In the genomic region with DNA sequence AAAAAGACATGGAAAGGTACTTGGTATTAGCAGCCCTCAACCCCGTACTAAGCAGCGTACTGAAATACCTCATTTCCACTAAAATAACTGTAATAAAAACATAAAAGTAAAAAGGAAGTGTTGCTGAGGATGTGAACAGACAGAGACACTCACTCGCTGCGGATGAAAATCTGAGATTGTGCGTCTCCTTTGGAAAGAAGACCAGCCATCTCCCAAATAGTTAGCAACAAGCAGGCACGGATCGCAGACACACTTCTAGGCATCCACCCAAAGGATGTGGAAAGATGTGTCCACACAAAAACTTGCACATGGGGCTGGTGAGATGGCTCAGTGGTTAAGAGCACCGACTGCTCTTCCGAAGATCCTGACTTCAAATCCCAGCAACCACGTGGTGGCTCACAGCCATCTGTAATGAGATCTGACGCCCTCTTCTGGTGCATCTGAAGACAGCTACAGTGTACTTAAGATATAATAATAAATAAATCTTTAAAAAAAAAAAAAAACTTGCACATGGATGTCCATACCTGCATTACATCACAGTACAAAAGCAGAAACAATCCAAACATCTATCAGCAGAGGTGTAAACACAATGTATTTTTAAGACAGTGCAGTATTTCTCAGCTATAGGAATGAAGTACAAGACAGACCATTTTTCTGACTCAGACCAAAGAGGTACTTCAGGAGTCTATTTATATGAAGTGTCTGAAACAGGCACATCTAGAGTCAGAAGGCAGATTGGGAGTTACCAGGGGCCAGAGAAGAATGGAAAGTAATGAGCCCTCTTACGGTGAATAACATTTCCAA, we compare ENCODE assay signal across 16 mouse cellular contexts. TPM values are rescaled to one million over a fixed set of nuclear protein-coding genes. Genes with fewer than 3 reads are reported as not detected.
DNase-seq lines count a peak whose midpoint lies in the region; ATAC-seq and TF ChIP-seq lines count a peak whose summit lies in the region.
"Had no signal": no experiment of that assay in that cellular context is flagged by ENCODE, and none has a peak within 500 bp of the region (broad histone marks: within the 10 kb centered on the region; RNA-seq: fewer than 3 reads in every experiment).

No protein-coding gene starts in this region.

- H3K4me2 ChIP-seq in lung, embryonic 14.5 days: no peak overlapping the region
- no peak overlapping the region for H3K4me2 ChIP-seq in CH12.LX (ENCODE audit: insufficient read depth, low read depth, poor library complexity, severe bottlenecking)
- H3K4me2 ChIP-seq: heart, embryonic 13.5 days; limb, embryonic 13.5 days had no signal

- no peaks in the 10 kb centered on the region for H3K27me3 ChIP-seq in heart, embryonic 10.5 days (ENCODE audit: insufficient read depth, poor library complexity, severe bottlenecking)
- H3K27me3 ChIP-seq in lung, embryonic 14.5 days (ENCODE audit: insufficient read depth, low read length): no peaks in the 10 kb centered on the region
- H3K27me3 ChIP-seq in CH12.LX (replicated peaks): no peaks in the 10 kb centered on the region
- H3K27me3 ChIP-seq in limb, embryonic 10.5 days (ENCODE audit: low read depth, poor library complexity, severe bottlenecking): no peaks in the 10 kb centered on the region
- H3K27me3 ChIP-seq: heart, embryonic 13.5 days; limb, embryonic 13.5 days had no signal

- WGBS in heart, embryonic 10.5 days: 81% methylated on average over 12 of the region's 12 CpGs
- WGBS in lung, embryonic 14.5 days: 79% methylated on average over 12 of the region's 12 CpGs
- 82% methylated on average over 12 of the region's 12 CpGs for WGBS in limb, embryonic 10.5 days

- peak; percentile 56 for DNase-seq in heart, embryonic 10.5 days (ENCODE audit: low spot score)
- DNase-seq in heart, adult 8-10 months (ENCODE audit: low spot score): no peak
- no peak for DNase-seq in lung, embryonic 14.5 days
- DNase-seq in lung, postnatal 36 days: no peak
- DNase-seq in CH12.LX (ENCODE audit: extremely low read depth): no peak
- DNase-seq in limb, embryonic 10.5 days (ENCODE audit: low spot score): peak; percentile 26
- no peak for DNase-seq in urinary bladder, adult 2 months (ENCODE audit: low spot score)
- DNase-seq: adrenal gland, postnatal 25 days; cerebellum, adult 2 months; heart, postnatal 36 days; lung, postnatal 14 days; right cerebral cortex, postnatal 4 days; thymus, adult 18-20 months had no signal

- peaks cover 38% of the 10 kb centered on the region for H3K36me3 ChIP-seq in heart, embryonic 10.5 days
- H3K36me3 ChIP-seq in lung, embryonic 14.5 days (ENCODE audit: insufficient read depth): peaks cover 44% of the 10 kb centered on the region
- peaks cover 38 to 48% of the 10 kb centered on the region in 2 experiments for H3K36me3 ChIP-seq in CH12.LX (replicated peaks in 1 of 2; ENCODE audit: control insufficient read depth in 1 of 2, insufficient read depth in 1 of 2, low read length in 1 of 2)
- peaks cover 47% of the 10 kb centered on the region for H3K36me3 ChIP-seq in limb, embryonic 10.5 days

- no peak overlapping the region for H3K27ac ChIP-seq in heart, embryonic 10.5 days
- H3K27ac ChIP-seq in lung, embryonic 14.5 days (ENCODE audit: low read depth): no peak overlapping the region
- no peak overlapping the region for H3K27ac ChIP-seq in CH12.LX (ENCODE audit: insufficient read depth, low read depth)
- H3K27ac ChIP-seq in limb, embryonic 10.5 days: no peak overlapping the region
- H3K27ac ChIP-seq: heart, embryonic 13.5 days; limb, embryonic 13.5 days; liver, embryonic 14.5 days had no signal

- ATAC-seq in lung, embryonic 14.5 days (ENCODE audit: insufficient read depth): no peak

- TF ChIP-seq CTCF in lung, embryonic 14.5 days (IDR thresholded peaks at IDR 0.05; ENCODE audit: low read depth): peak; percentile 14; the same call in 1 of the 2 replicates
- peak in 1 of 2 experiments; percentile 12; a peak in 1 of 4 replicates for TF ChIP-seq CTCF in CH12.LX (conservative IDR thresholded peaks at IDR 0.05 in 1 of 2, IDR thresholded peaks at IDR 0.05 in 1 of 2; ENCODE audit: low read depth in 2 of 2, low read length in 2 of 2)

- H3K4me1 ChIP-seq in heart, embryonic 10.5 days: peaks cover 13% of the 10 kb centered on the region
- H3K4me1 ChIP-seq in lung, embryonic 14.5 days (ENCODE audit: insufficient read depth): 0 out of 2 replicates have a peak, but pooled peaks cover 3% of the 10 kb centered on the region
- H3K4me1 ChIP-seq in CH12.LX (ENCODE audit: control insufficient read depth in 1 of 2, insufficient read depth in 2 of 2): peaks cover 0 to 24% of the 10 kb centered on the region in 2 experiments; a peak in 3 of 4 replicates
- H3K4me1 ChIP-seq in limb, embryonic 10.5 days: peaks cover 6% of the 10 kb centered on the region

- no peak for TF ChIP-seq POLR2A in CH12.LX (IDR thresholded peaks at IDR 0.05; ENCODE audit: low read depth, low read length)

- in situ Hi-C loops in CH12.LX (cut with MboI; ENCODE audit: low pct_ligation_motif_present, low pct_unique_long_range_greater_than_20kb, low sequenced_read_pairs): no loop called here

- no peak overlapping the region for H3K4me3 ChIP-seq in heart, embryonic 10.5 days
- H3K4me3 ChIP-seq in lung, embryonic 14.5 days (ENCODE audit: low read depth, low read length): no peak overlapping the region
- H3K4me3 ChIP-seq in CH12.LX (replicated peaks in 1 of 3; ENCODE audit: low read depth in 2 of 3, low read length in 2 of 3, poor library complexity in 1 of 3): no peak overlapping the region
- H3K4me3 ChIP-seq in limb, embryonic 10.5 days: no peak overlapping the region
- H3K4me3 ChIP-seq: heart, embryonic 13.5 days; limb, embryonic 13.5 days had no signal

- H3K9ac ChIP-seq in lung, embryonic 14.5 days: no peak overlapping the region
- H3K9ac ChIP-seq in CH12.LX (ENCODE audit: insufficient read depth, low read depth): no peak overlapping the region
- H3K9ac ChIP-seq: heart, embryonic 13.5 days; limb, embryonic 13.5 days; liver, embryonic 14.5 days had no signal

- no peak for TF ChIP-seq EP300 in CH12.LX (IDR thresholded peaks at IDR 0.05; ENCODE audit: low read length)

- TF ChIP-seq RAD21 in CH12.LX (IDR thresholded peaks at IDR 0.05; ENCODE audit: low read depth, low read length): no peak; the same call in 1 of the 2 replicates

- dilution Hi-C loops in CH12.LX (cut with MboI; ENCODE audit: extremely low pct_ligation_motif_present, extremely low pct_unique_long_range_greater_than_20kb, low sequenced_read_pairs): no loop called here

- H3K79me2 ChIP-seq in CH12.LX (replicated peaks; ENCODE audit: control insufficient read depth, extremely low read depth, insufficient read depth, poor library complexity, severe bottlenecking): no peaks in the 10 kb centered on the region

- H3K9me3 ChIP-seq in heart, embryonic 10.5 days: no peaks in the 10 kb centered on the region
- H3K9me3 ChIP-seq in lung, embryonic 14.5 days (ENCODE audit: low read depth, low read length): no peaks in the 10 kb centered on the region
- H3K9me3 ChIP-seq in CH12.LX (replicated peaks; ENCODE audit: low read length): no peaks in the 10 kb centered on the region
- H3K9me3 ChIP-seq in limb, embryonic 10.5 days (replicated peaks): no peaks in the 10 kb centered on the region
- H3K9me3 ChIP-seq: heart, embryonic 13.5 days; limb, embryonic 13.5 days had no signal

TF ChIP-seq in CH12.LX, 34 proteins besides CTCF, POLR2A, EP300 and RAD21:
- TF ChIP-seq JUND (conservative IDR thresholded peaks at IDR 0.05; ENCODE audit: low read depth, low read length) (no peak), MEF2A (IDR thresholded peaks at IDR 0.05; ENCODE audit: borderline replicate concordance, low read depth, low read length) (no peak), MAFK (IDR thresholded peaks at IDR 0.05; ENCODE audit: insufficient replicate concordance, low read length) (no peak), ZKSCAN1 (IDR thresholded peaks at IDR 0.05; ENCODE audit: borderline replicate concordance, low read depth, low read length) (no peak), POLR2AphosphoS2 (IDR thresholded peaks at IDR 0.05; ENCODE audit: low read depth, low read length) (0 out of 2 replicates have a peak, but pooled peaks have one; percentile 56), UBTF (IDR thresholded peaks at IDR 0.05; ENCODE audit: low read depth, low read length) (no peak)

RNA-seq across cellular contexts. Expression of a gene that starts 16.1 kb away (rescaled TPM):
- polyA plus RNA-seq in heart, embryonic 10.5 days (2016; fragmentation: Nextera tagmentation; extraction: Ambion mirVana): 195 and 207 TPM in 2 replicates
- 10 to 100 TPM in 1 of 4 experiments, 1 to 10 TPM in 3; 7.5 to 10.2 (median 9.4) TPM for total RNA-seq in heart, adult 8-10 months (2022)
- polyA plus RNA-seq in lung, embryonic 14.5 days (2014; fragmentation: Nextera tagmentation; extraction: Ambion mirVana): 248 and 257 TPM in 2 replicates
- total RNA-seq in CH12.LX (2012; rRNA removed) (204 and 212 TPM in 2 replicates), CH12.LX (2014; rRNA removed) (123 and 205 TPM in 2 replicates)
- 274 and 408 TPM in 2 replicates for polyA plus RNA-seq in CH12.LX (2012; ENCODE audit: insufficient read length, low read depth)
- 324 and 335 TPM in 2 replicates for polyA plus RNA-seq in limb, embryonic 10.5 days (2016; fragmentation: Nextera tagmentation; extraction: Ambion mirVana)
- 121 and 151 TPM in 2 replicates for polyA plus RNA-seq in urinary bladder, adult 2 months (2012; rRNA removed)

RNA-seq across cellular contexts. Expression of a gene that starts 23.3 kb away (rescaled TPM):
- polyA plus RNA-seq in heart, embryonic 10.5 days (2016; fragmentation: Nextera tagmentation; extraction: Ambion mirVana): 0.06 and 0.16 TPM in 2 replicates
- total RNA-seq in heart, adult 8-10 months (2022): 1 to 10 TPM; 2.6 to 5.1 (median 3.1) TPM
- polyA plus RNA-seq in lung, embryonic 14.5 days (2014; fragmentation: Nextera tagmentation; extraction: Ambion mirVana): 0.15 TPM in 1 of 2 replicates, not detected in the other
- total RNA-seq in CH12.LX (2012; rRNA removed) (0.08 TPM in 1 of 2 replicates, not detected in the other), CH12.LX (2014; rRNA removed) (0.18 TPM in 1 of 2 replicates, not detected in the other)
- polyA plus RNA-seq in CH12.LX (2012; ENCODE audit: insufficient read length, low read depth): 0.10 and 0.11 TPM in 2 replicates
- 0.08 and 0.11 TPM in 2 replicates for polyA plus RNA-seq in limb, embryonic 10.5 days (2016; fragmentation: Nextera tagmentation; extraction: Ambion mirVana)
- 0.87 and 1.0 TPM in 2 replicates for polyA plus RNA-seq in urinary bladder, adult 2 months (2012; rRNA removed)

Comparison
In these comparisons a context has a peak if more than half of its experiments do, and no peak if none do; other contexts are left out.
1. DNase-seq: peak in heart, embryonic 10.5 days (single experiment) and limb, embryonic 10.5 days (single experiment); none in heart, adult 8-10 months (single experiment), lung, embryonic 14.5 days (single experiment), lung, postnatal 36 days (single experiment), CH12.LX (single experiment) and urinary bladder, adult 2 months (single experiment).